8 mouse cellular contexts compared by ENCODE assay signal in genomic region chr5:109558404-109559160, GRCm38 (mm10). TPM values are rescaled to one million over a fixed set of nuclear protein-coding genes. Genes with fewer than 3 reads are reported as not detected.
A peak's percentile ranks its signal among the peaks of the same experiment; 100 is the strongest.
DNase-seq lines count a peak whose midpoint lies in the region; ATAC-seq and TF ChIP-seq lines count a peak whose summit lies in the region.

Crlf2 (minus strand) TSS chr5:109558993.

- peak in 1 of 2 experiments; percentile 15; a peak in 1 of 4 replicates for TF ChIP-seq POLR2A in MEL (IDR thresholded peaks at IDR 0.05; ENCODE audit: control insufficient read depth in 1 of 2, insufficient read depth in 1 of 2, low read depth in 1 of 2, low read length in 2 of 2, poor library complexity in 1 of 2)
- no peak for TF ChIP-seq POLR2A in cerebellum, adult 2 months (IDR thresholded peaks at IDR 0.05; ENCODE audit: borderline replicate concordance, insufficient read depth, low read length)

- no peaks in the 10 kb centered on the region for H3K9me3 ChIP-seq in MEL (replicated peaks; ENCODE audit: insufficient read depth, low read length)
- peaks cover 9% of the 10 kb centered on the region for H3K9me3 ChIP-seq in forebrain, postnatal 0 days (ENCODE audit: low read length)
- peaks cover 24% of the 10 kb centered on the region for H3K9me3 ChIP-seq in lung, embryonic 15.5 days

- no peaks in the 10 kb centered on the region for H3K4me1 ChIP-seq in MEL (ENCODE audit: control insufficient read depth in 1 of 2, insufficient read depth in 2 of 2, low read length in 2 of 2)
- no peaks in the 10 kb centered on the region for H3K4me1 ChIP-seq in cerebellum, adult 2 months (ENCODE audit: control insufficient read depth, insufficient read depth, low read length)
- H3K4me1 ChIP-seq in forebrain, postnatal 0 days (ENCODE audit: insufficient read depth) = no peaks in the 10 kb centered on the region
- H3K4me1 ChIP-seq in lung, embryonic 15.5 days = no peaks in the 10 kb centered on the region

- peak within 1 kb of the TSS; percentile 86 to 97 for H3K4me3 ChIP-seq in MEL (ENCODE audit: control insufficient read depth in 1 of 2, insufficient read depth in 1 of 2, low read depth in 2 of 2, low read length in 2 of 2)
- peak within 1 kb of the TSS; percentile 82 for H3K4me3 ChIP-seq in cerebellum, adult 2 months (replicated peaks; ENCODE audit: insufficient read depth, low read depth, low read length)
- peak within 1 kb of the TSS; percentile 60 for H3K4me3 ChIP-seq in forebrain, postnatal 0 days (ENCODE audit: low read depth, low read length)
- peak within 1 kb of the TSS; percentile 78 for H3K4me3 ChIP-seq in lung, embryonic 15.5 days

- peak within 1 kb of the TSS; percentile 51 for H3K4me2 ChIP-seq in forebrain, postnatal 0 days (ENCODE audit: low read depth)
- peak within 1 kb of the TSS; percentile 72 for H3K4me2 ChIP-seq in lung, embryonic 15.5 days

- peak within 1 kb of the TSS; percentile 100 for H3K9ac ChIP-seq in MEL (ENCODE audit: control insufficient read depth, low read depth, low read length, poor library complexity, severe bottlenecking)
- peak within 1 kb of the TSS; percentile 74 for H3K9ac ChIP-seq in forebrain, postnatal 0 days
- H3K9ac ChIP-seq in lung, embryonic 15.5 days = peak within 1 kb of the TSS; percentile 47; the same call in 1 of the 2 replicates

- under 1% methylated on average over 68 of the region's 73 CpGs for WGBS in cerebellum, adult 2 months
- WGBS in forebrain, postnatal 0 days = 1% methylated on average over 54 of the region's 73 CpGs
- WGBS in lung, embryonic 15.5 days = 0% methylated on average over 44 of the region's 73 CpGs

- no peak for TF ChIP-seq RAD21 in MEL (IDR thresholded peaks at IDR 0.05; ENCODE audit: low read depth, low read length)

- TF ChIP-seq CTCF in MEL (IDR thresholded peaks at IDR 0.05 in 2 of 3, conservative IDR thresholded peaks at IDR 0.05 in 1 of 3; ENCODE audit: control insufficient read depth in 1 of 3, insufficient read depth in 1 of 3, low read depth in 2 of 3, low read length in 3 of 3, poor library complexity in 1 of 3, severe bottlenecking in 1 of 3) = no peak
- no peak for TF ChIP-seq CTCF in cerebellum, adult 2 months (IDR thresholded peaks at IDR 0.05; ENCODE audit: borderline replicate concordance, insufficient read depth, low read depth, low read length)
- TF ChIP-seq CTCF in forebrain, postnatal 0 days (IDR thresholded peaks at IDR 0.05; ENCODE audit: low read depth) = no peak

- no peaks in the 10 kb centered on the region for H3K36me3 ChIP-seq in MEL (ENCODE audit: control insufficient read depth in 1 of 2, insufficient read depth in 2 of 2, low read length in 2 of 2)
- no peaks in the 10 kb centered on the region; the same call in 1 of the 2 replicates for H3K36me3 ChIP-seq in forebrain, postnatal 0 days (ENCODE audit: insufficient read depth)
- H3K36me3 ChIP-seq in lung, embryonic 15.5 days = peaks cover 18% of the 10 kb centered on the region; the same call in 1 of the 2 replicates

- TF ChIP-seq EP300 in MEL (IDR thresholded peaks at IDR 0.05; ENCODE audit: low read depth in 1 of 2, low read length in 2 of 2) = no peak

- H3K27ac ChIP-seq in MEL (ENCODE audit: control insufficient read depth, low read depth, low read length) = peak within 1 kb of the TSS; percentile 98
- peak within 1 kb of the TSS; percentile 95 for H3K27ac ChIP-seq in cerebellum, adult 2 months (ENCODE audit: insufficient read depth, low read length)
- H3K27ac ChIP-seq in forebrain, postnatal 0 days (ENCODE audit: low read depth, low read length) = peak within 1 kb of the TSS; percentile 97
- H3K27ac ChIP-seq in lung, embryonic 15.5 days = peak within 1 kb of the TSS; percentile 99

- no peaks in the 10 kb centered on the region for H3K27me3 ChIP-seq in MEL (ENCODE audit: control insufficient read depth in 1 of 2, insufficient read depth in 2 of 2, low read length in 2 of 2)
- no peaks in the 10 kb centered on the region; the same call in 1 of the 2 replicates for H3K27me3 ChIP-seq in cerebellum, adult 2 months (ENCODE audit: control insufficient read depth, insufficient read depth, low read length)
- no peaks in the 10 kb centered on the region for H3K27me3 ChIP-seq in forebrain, postnatal 0 days (ENCODE audit: insufficient read depth, low read length)
- no peaks in the 10 kb centered on the region for H3K27me3 ChIP-seq in lung, embryonic 15.5 days

- peak; percentile 98 for DNase-seq in MEL (ENCODE audit: low read depth, low spot score)
- DNase-seq in cerebellum, adult 2 months = peak; percentile 94 to 96
- DNase-seq in forebrain, postnatal 0 days = peak; percentile 96
- DNase-seq in heart, postnatal 4 days = peak; percentile 94
- DNase-seq in layer of hippocampus, adult 8-10 months (ENCODE audit: low spot score in 2 of 2) = peak; percentile 92 to 94
- DNase-seq in ovary, adult 18-20 months (ENCODE audit: low spot score) = peak; percentile 89
- peak; percentile 96 for DNase-seq in thymus, postnatal 0 days (ENCODE audit: low spot score)

- peak; percentile 59 for ATAC-seq in forebrain, postnatal 0 days
- peak; percentile 60 for ATAC-seq in lung, embryonic 15.5 days (ENCODE audit: borderline replicate concordance, extremely low read depth, low FRiP score, low TSS enrichment)

- H3K79me2 ChIP-seq in MEL (ENCODE audit: control insufficient read depth, insufficient read depth, low read length, poor library complexity) = peaks cover 2% of the 10 kb centered on the region; the same call in 1 of the 2 replicates

TF ChIP-seq in MEL, 35 proteins besides CTCF, POLR2A, EP300 and RAD21:
- peak; percentile 87 for TF ChIP-seq MYB (IDR thresholded peaks at IDR 0.05; ENCODE audit: low read depth, low read length)
- no peak; the same call in 1 of the 2 replicates for TF ChIP-seq MAZ (IDR thresholded peaks at IDR 0.05; ENCODE audit: low read depth, low read length)
- TF ChIP-seq ETS1 (IDR thresholded peaks at IDR 0.05; ENCODE audit: low read depth, low read length) = peak; percentile 7; the same call in 1 of the 2 replicates
- TF ChIP-seq NELFE (IDR thresholded peaks at IDR 0.05; ENCODE audit: low read depth, low read length) = no peak
- TF ChIP-seq NRF1 (IDR thresholded peaks at IDR 0.05; ENCODE audit: insufficient read depth, low read depth, low read length, poor library complexity, severe bottlenecking) = no peak

RNA-seq across cellular contexts. Expression of gene Crlf2, which starts in this region (rescaled TPM):
- total RNA-seq in MEL (2012; rRNA removed) = 9.4 and 11.1 TPM in 2 replicates
- 10 to 100 TPM in 1 of 2 experiments, not detected in 1; 14.1 TPM for polyA plus RNA-seq in MEL (2012; ENCODE audit: insufficient read depth in 1 of 2, insufficient read length in 2 of 2, low read depth in 1 of 2, low replicate concordance in 2 of 2, missing spikeins in 1 of 2)
- 15.7 and 17.5 TPM in 2 replicates for polyA plus RNA-seq in cerebellum, adult 2 months (2012; rRNA removed)
- 19.5 and 19.9 TPM in 2 replicates for total RNA-seq in forebrain, postnatal 0 days (2014; rRNA removed)
- 23.8 and 25.1 TPM in 2 replicates for polyA plus RNA-seq in forebrain, postnatal 0 days (2015; fragmentation: Nextera tagmentation; extraction: Ambion mirVana)
- total RNA-seq in heart, postnatal 4 days (2021) = 10 to 100 TPM; 16.0 to 16.6 TPM
- total RNA-seq in layer of hippocampus, adult 8-10 months (2022) = 10 to 100 TPM; 25.7 to 42.9 (median 33.2) TPM
- 14.8 and 17.0 TPM in 2 replicates for polyA plus RNA-seq in lung, embryonic 15.5 days (2015; fragmentation: Nextera tagmentation; extraction: Ambion mirVana)
- polyA plus RNA-seq in thymus, postnatal 0 days (2015; fragmentation: Nextera tagmentation; extraction: Ambion mirVana) = 24.9 and 27.2 TPM in 2 replicates

Comparison
In these comparisons a context has a peak if more than half of its experiments do, and no peak if none do; other contexts are left out.
1. Peak in every context shown above with its lines: DNase-seq, ATAC-seq, H3K4me3 ChIP-seq and H3K27ac ChIP-seq.
2. H3K9ac ChIP-seq: peak in every context shown above with its lines; median percentile 100 in MEL; 74 in forebrain, postnatal 0 days; 47 in lung, embryonic 15.5 days.